Mouse (Mus musculus): ENCODE results near the gene Qsox1. TPM values are rescaled to one million over a fixed set of nuclear protein-coding genes. Genes with fewer than 3 reads are reported as not detected.

The Qsox1 gene
- 10 to 100 TPM; 28.4 to 32.7 TPM for total RNA-seq (2021)

DNA sequence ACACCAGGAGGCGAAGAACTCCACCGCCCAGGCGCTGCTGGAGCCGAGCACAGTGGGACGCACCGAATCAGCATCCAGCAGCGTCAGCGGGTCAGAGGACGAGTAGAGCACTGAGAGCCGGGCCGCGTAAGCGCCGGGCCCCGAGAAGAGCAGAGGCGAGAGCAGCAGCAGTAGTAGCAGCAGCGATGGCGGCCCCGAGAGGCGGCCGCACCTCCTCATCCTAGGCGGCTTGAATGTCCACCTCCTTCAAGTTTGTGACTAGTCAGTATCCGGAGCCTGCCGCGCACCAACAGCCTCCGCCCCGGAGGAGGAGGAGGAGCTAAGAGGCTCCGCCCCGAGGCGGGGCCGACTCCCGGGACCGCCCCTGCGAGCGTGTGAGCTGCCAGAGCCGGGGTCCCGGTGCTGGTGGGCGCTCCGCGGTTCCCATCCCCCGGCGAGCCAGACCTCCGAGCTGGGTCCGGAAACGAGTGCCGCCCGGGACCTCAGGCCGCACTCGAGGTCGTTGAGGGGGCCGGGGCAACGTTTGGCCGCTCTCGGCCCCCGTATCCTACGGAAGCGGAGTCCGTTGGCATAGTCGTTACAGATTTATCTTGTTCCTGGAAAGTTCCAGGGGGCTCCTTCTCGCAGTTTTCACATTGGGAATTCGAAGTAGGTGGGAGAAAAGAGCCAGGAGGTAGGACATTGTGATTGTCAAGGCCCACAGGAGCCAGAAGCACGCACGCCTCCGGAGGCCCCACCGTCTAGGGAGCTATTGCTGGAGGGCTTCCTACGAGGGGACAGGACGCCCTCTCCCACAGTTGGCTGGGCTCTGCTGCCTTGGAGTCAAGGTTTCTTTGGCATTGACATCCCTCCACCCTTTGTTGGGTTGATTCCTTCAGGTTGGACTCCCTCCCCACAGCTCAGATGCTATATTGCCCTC is at the start of gene Qsox1:
Gene Qsox1 (minus strand): TSS at position 309 of the 919 bp plus-strand sequence.
- DNase-seq (ENCODE audit: low spot score in 2 of 2): peak; percentile 84 to 86
- intact Hi-C loops (cut with DNase I): no loop called here

DNA sequence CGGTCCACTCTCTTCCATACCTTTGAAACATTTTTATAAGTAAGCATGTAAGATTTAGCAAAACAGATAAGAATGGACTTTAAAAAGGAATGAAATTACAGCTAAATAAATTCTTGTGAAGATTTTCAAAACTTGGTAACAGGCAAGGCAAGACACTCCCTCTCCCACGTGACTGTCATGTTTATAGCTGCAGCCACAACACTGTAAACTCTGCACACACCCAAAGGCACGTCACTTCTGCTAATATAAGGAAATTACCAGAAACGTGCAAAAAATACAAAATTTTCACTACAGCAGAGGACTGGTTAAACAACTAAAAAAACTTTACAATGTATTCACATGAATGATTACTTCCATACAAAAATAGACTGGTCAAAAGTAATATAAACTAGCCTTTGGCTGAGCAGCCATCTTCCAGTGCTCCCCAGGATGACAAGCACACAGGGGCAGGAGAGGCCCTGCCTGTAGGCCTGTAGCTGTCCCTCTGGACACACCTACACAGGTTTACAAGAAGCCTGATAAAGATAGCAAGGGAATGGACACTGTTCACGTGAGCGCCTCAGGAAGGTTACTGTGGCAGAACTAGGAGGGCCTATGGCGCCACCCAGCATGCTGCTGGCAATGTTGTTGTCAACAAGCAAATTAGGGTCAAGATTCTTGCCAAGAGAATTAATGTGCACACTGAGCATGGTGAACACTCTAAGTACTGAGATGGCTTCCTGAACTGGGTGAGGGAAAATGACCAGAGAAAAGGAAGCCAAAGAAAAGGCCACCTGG is 42.4 kb upstream of the Qsox1 start:
- intact Hi-C loops (cut with DNase I): no loop called here
- DNase-seq (ENCODE audit: low spot score in 2 of 2): peak in 1 of 2 experiments; percentile 16

GRCm38 (mm10) chr1:155853009-155853408 is 40.3 kb upstream of the Qsox1 start:
- DNase-seq (ENCODE audit: low spot score in 2 of 2): no peak
- intact Hi-C loops (cut with DNase I): no loop called here

DNA sequence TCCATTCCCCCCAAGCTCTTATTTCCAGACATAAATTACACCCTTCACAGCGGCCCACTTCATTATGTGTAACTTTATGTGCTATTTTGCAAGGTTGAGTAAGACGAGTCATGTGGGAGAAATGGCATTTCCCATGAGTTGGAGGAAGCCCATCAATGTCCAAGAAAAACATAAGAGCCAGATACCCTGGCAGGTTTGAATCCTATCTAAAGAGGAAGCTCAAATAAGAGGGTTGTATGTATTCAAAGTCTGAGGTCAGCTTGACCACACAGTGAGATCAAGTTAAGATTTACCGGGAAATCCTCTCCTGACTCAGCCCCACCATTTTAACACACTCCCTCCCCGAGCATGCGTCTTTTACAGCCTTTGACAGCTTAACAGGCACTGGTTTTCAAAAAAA is 31.5 kb upstream of the Qsox1 start:
- no peak for DNase-seq (ENCODE audit: low spot score in 2 of 2)
- intact Hi-C loops (cut with DNase I): no loop called here

- intact Hi-C loops (cut with DNase I): no loop called here
- no peak for DNase-seq (ENCODE audit: low spot score in 2 of 2)
Observed at GRCm38 (mm10) chr1:155843538-155843937, 30.8 kb upstream of the Qsox1 start.

DNA sequence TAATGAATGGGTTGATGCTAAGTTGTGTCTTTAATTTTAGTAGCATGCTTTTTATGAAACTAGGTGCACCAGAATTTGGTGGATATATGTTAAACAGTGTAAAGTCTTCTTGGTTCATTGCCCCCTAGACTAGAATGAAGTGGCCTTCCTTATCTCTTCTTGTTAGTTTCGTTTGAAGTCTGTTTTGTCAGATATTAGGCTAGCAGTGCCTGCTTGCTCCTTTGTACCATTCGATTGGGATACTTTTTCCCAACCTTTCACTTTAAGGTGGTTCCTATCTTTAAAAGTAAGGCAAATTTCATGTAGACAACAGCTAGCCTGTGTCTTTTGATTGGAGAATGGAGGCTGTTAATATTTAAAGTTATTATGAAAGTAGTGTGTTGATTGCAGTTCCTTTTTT is 23.0 kb upstream of the Qsox1 start:
- intact Hi-C loops (cut with DNase I): no loop called here
- DNase-seq (ENCODE audit: low spot score in 2 of 2): no peak

DNA sequence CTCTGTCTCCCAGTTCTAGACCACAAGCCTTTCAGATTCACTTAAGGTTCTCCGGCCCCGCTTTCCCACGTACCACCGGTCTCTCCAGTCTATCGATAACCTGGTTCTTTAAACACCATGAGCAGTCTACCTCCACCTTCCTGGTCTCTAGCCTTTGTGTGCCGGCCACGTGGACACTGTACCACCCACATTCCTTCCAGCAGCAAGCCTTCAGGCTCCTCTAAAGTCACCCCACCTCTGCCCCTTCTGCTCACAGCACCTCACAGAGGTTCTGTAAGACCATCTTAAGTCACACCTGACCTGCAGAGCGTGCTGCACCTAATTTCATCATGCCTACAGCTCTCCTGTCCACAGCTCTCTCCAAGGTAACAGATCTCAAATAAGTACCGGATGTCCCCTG is 20.9 kb upstream of the Qsox1 start:
- intact Hi-C loops (cut with DNase I): no loop called here
- DNase-seq (ENCODE audit: low spot score in 2 of 2): no peak

DNA sequence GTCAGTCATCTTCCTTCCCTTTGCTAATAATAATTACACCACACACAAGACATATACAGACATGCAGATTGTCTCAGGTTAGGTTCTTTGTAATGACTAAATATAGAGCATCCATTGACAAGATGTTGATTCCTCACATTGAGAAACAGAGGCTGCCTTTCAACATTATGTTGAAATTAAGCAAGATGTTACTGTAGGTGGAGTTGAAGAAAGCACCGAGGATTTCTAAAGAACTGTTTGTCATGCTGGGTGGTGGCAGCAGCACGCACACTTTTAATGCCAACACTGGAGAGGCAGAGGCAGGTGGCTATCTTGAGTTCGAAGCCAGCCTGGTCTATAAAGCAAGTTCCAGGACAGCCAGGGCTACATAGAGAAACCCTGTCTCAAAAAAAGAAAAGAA is 19.3 kb upstream of the Qsox1 start:
- intact Hi-C loops (cut with DNase I): no loop called here
- no peak for DNase-seq (ENCODE audit: low spot score in 2 of 2)

GRCm38 (mm10) chr1:155830861-155831260 is 18.2 kb upstream of the Qsox1 start:
- intact Hi-C loops (cut with DNase I): no loop called here
- DNase-seq (ENCODE audit: low spot score in 2 of 2): no peak

- intact Hi-C loops (cut with DNase I): no loop called here
Observed at GRCm38 (mm10) chr1:155827703-155828295, 15.1 kb upstream of the Qsox1 start.

GRCm38 (mm10) chr1:155826803-155827395 is 14.2 kb upstream of the Qsox1 start:
- intact Hi-C loops (cut with DNase I): no loop called here
- no peak for DNase-seq (ENCODE audit: low spot score in 2 of 2)

More at GRCm38 (mm10) chr1:155827703-155828295, 15.1 kb upstream of the Qsox1 start:
- no peak for DNase-seq (ENCODE audit: low spot score in 2 of 2)

- intact Hi-C loops (cut with DNase I): no loop called here
- no peak for DNase-seq (ENCODE audit: low spot score in 2 of 2)
Observed at GRCm38 (mm10) chr1:155825940-155826716, 13.4 kb upstream of the Qsox1 start.

DNA sequence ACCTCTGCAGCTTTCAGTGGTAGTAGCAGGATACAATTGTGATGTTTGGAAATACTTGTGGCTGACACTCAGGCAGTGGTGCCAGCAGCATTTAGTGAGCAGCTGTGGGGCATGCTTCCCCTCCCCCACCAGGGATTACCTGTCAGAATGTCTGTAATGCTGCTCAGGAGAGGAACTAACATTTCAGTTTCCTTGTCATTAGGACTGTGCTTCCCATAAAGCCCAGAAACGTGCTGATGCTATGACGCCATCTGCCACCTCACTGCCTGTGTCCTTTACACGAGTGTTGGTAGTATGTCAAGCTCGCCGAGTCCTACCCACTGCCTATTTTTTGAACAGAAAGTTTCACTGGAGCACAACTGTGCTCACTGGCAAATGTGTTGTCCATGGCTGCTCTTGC is 8.0 kb upstream of the Qsox1 start:
- intact Hi-C loops (cut with DNase I): no loop called here
- no peak for DNase-seq (ENCODE audit: low spot score in 2 of 2)

- intact Hi-C loops (cut with DNase I): no loop called here
- no peak for DNase-seq (ENCODE audit: low spot score in 2 of 2)
Observed at GRCm38 (mm10) chr1:155816167-155816566, 3.5 kb upstream of the Qsox1 start.

GRCm38 (mm10) chr1:155811995-155812580 is 601 bp downstream of the Qsox1 start:
- intact Hi-C loops (cut with DNase I): no loop called here
- no peak for DNase-seq (ENCODE audit: low spot score in 2 of 2)

DNA sequence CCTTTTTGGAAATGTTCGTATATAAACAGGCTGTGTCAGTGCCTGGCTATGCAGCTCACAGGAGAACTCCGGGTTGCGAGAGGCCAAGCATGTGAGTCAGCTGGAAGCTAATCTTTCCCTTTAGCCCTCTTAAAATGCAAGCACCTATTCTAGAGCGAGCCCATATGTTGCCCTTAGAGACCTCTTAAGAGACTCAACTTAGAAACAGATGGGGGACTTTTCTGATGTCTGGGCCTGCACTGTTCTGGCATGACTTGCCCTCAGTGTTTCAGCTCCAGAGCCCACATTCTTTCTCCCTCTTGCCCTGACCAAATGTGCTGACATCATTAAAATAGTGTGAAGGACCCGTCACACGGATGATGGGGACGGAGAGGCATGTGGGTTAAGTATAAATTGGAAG is 2.1 kb downstream of the Qsox1 start:
- intact Hi-C loops (cut with DNase I): no loop called here
- DNase-seq (ENCODE audit: low spot score in 2 of 2): no peak

DNA sequence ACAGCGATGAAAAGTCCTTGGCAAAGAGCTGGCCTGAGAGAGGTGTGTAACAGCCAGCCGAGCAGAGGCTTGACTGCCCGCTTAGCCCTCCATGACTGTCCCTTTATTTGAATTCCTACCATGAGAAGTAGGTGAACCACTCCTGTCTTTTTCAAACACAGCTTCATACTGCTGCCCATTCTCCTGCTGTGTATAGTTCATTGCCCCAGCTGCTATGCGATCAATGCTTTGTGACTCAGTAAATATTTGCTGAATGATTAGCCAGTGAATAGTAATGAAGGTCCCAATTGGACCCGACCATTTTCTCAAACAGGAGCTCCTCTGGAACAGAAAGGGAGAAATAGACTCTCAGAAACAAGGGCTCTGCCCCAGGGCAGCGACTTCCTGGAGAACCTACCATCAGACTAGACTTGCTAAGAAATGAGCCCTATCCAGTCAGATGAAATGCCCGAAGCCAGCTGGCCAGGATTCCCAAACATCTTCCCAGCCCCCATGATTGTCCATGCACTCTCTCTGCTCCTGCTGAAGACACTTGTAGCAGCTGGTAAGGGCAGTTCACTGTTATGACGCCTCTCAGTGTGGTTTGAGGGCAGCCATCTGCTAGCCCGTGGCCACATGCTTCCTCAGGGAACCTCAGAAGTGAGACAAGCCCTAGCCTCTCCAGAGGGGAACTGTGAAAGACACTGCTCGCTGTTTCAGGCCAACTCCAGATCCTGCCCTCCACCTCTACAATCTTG is 2.8 kb downstream of the Qsox1 start:
- intact Hi-C loops (cut with DNase I): no loop called here
- DNase-seq (ENCODE audit: low spot score in 2 of 2): no peak

DNA sequence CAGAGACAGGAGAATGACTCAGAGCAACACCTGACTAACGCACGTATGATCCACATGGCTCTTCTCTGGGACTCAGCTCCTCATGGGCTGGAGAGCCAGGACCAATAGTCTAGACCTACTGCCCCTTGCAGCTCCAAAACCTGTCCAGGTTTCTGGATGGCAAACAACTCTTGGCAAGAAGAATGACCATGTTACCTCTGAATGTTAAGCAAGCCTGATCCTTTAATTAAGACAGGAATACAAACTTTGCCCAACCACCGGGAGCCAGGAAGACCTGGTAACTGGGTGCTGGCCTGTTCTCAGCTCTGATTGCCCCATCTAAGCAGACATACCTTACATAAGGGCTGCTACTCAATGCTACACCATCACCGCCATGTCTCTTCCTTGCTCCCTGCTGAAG is 4.4 kb downstream of the Qsox1 start:
- no peak for DNase-seq (ENCODE audit: low spot score in 2 of 2)
- intact Hi-C loops (cut with DNase I): no loop called here

Data from left cerebral cortex, postnatal 25 days (tissue).